Mouse (Mus musculus) ES-E14 (cell line): ENCODE results near the gene B3galt1. TPM values are rescaled to one million over a fixed set of nuclear protein-coding genes. Genes with fewer than 3 reads are reported as not detected.

Source experiments
- DNase-seq: peaks from one replicate; pipeline ENCODE4 v3.0.0-alpha.2; 2013; ENCODE audit warnings: low read depth, low spot score
- H3K27ac ChIP-seq: 2 replicates; pipeline ENCODE4 v1.5.1; 2012; ENCODE audit warnings: low read depth, mild to moderate bottlenecking, low read length, moderate library complexity, mixed read lengths; ENCODE audit not compliant: poor library complexity, insufficient read depth, severe bottlenecking
- H3K36me3 ChIP-seq: 2 replicates; pipeline ENCODE4 v1.6.1; 2012; ENCODE audit warnings: mild to moderate bottlenecking, low read length, moderate library complexity, mixed read lengths; ENCODE audit not compliant: control insufficient read depth, poor library complexity, insufficient read depth, severe bottlenecking
- H3K4me1 ChIP-seq, 2 experiments: fragments of 150-350 bp in 1 of 2; sonication (generic) in 1 of 2; 2 replicates each; pipeline ENCODE4 v1.6.1; 2012; ENCODE audit warnings: low read length in 2 of 2, mild to moderate bottlenecking in 1 of 2, mixed read lengths in 1 of 2; ENCODE audit not compliant: control insufficient read depth in 2 of 2, insufficient read depth in 2 of 2, poor library complexity in 1 of 2
- H3K4me3 ChIP-seq, 2 experiments: fragments of 150-350 bp in 1 of 2; sonication (generic) in 1 of 2; 2 replicates each; pipeline ENCODE4 v1.5.1; 2012; ENCODE audit warnings: low read length in 2 of 2, low read depth in 1 of 2, mild to moderate bottlenecking in 1 of 2, mixed read lengths in 1 of 2; ENCODE audit not compliant: insufficient read depth in 1 of 2, poor library complexity in 1 of 2, severe bottlenecking in 1 of 2
- H3K9ac ChIP-seq: 2 replicates; pipeline ENCODE4 v1.6.1; 2012; ENCODE audit warnings: low read depth, mild to moderate bottlenecking, low read length, mixed read lengths; ENCODE audit not compliant: poor library complexity, insufficient read depth, severe bottlenecking
- H3K9me3 ChIP-seq: fragments of 150-350 bp; sonication (generic); 2 replicates; pipeline ENCODE4 v1.6.1; 2012; ENCODE audit warnings: low read depth, mild to moderate bottlenecking, low read length; ENCODE audit not compliant: control insufficient read depth, insufficient read depth
- CHD2 ChIP-seq: IDR thresholded peaks from 2 replicates; pipeline ENCODE4 v1.6.1; 2014; ENCODE audit warnings: mild to moderate bottlenecking, low read depth, low read length, inconsistent platforms
- HCFC1 ChIP-seq: IDR thresholded peaks from 2 replicates; pipeline ENCODE4 v1.6.1; 2012; ENCODE audit warnings: low read length, inconsistent platforms, borderline replicate concordance; ENCODE audit not compliant: insufficient read depth
- MAFK ChIP-seq: IDR thresholded peaks from 2 replicates; pipeline ENCODE4 v1.6.1; 2014; ENCODE audit warnings: mild to moderate bottlenecking, low read depth, low read length, inconsistent platforms; ENCODE audit not compliant: insufficient read depth
- ZC3H11A ChIP-seq: IDR thresholded peaks from 2 replicates; pipeline ENCODE4 v1.6.1; 2012; ENCODE audit warnings: low read depth, mild to moderate bottlenecking, inconsistent platforms, low read length, borderline replicate concordance
- ZNF384 ChIP-seq: IDR thresholded peaks from 2 replicates; pipeline ENCODE4 v1.6.1; 2012; ENCODE audit warnings: low read depth, low read length, inconsistent platforms
- in situ Hi-C, 2 experiments: fragments of 600-800 bp; cut with MboI; formaldehyde crosslinking; loops; one replicate each; pipeline ENCODE4 v1.15.1; 2025; ENCODE audit warnings: low sequenced_read_pairs in 2 of 2, inconsistent platforms in 1 of 2; ENCODE audit not compliant: unreplicated experiment in 2 of 2
- total RNA-seq: library from RNA; depleted of rRNA; stranded (reverse); fragments of 300-350 nt; gene quantifications from 2 replicates; pipeline ENCODE4 v1.2.3, GENCODE M21; 2012

Gene B3galt1
- total RNA-seq, 1 experiment: 1.5 TPM

DNA sequence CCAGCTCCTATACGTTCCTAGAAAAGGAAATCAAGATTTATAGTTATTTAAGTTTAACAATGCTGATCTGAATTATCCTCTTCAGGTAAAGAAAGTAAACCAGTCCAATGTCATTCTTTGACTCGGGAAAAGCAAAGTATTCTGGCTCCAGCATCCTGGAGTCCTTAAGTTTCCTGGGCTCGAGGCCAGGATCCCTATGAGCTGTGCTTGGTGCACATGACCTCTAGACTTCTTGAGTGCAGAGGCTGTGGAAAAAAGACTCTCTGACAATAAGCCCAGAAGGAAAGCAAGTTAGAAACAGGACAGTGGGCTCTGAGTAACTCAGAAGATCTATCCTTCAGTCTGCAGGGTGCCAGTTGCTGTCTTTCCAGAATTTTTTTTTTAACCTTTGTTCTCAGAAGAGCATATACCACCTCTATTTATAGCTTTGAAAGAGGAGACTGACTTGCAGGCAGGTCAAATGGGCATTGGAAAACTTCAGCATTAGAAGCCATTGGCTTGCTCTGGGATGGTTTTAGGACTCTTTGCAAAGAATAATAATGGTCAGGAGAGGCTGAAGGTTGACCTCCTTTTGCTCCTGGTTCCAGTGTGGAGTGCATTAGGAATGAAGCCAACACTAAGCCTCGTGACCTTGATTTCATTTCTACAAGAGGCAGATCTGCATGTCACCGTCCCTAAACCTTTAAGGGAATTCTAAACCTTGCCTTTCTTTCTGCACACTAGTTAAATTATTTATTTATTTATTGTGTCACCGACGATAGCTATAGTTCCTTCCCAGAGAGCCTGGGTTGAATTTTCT lies 26.4 kb downstream of the B3galt1 start:
- no peak for TF ChIP-seq ZC3H11A
- no peak for TF ChIP-seq CHD2
- TF ChIP-seq MAFK: no peak
- TF ChIP-seq HCFC1: no peak
- no peak for TF ChIP-seq ZNF384
- H3K9ac ChIP-seq: no peak overlapping the region
- in situ Hi-C loops: no loop called here
- DNase-seq: no peak
- no peak overlapping the region for H3K4me3 ChIP-seq
- H3K27ac ChIP-seq: no peak overlapping the region
- H3K4me1 ChIP-seq: no peaks in the 10 kb centered on the region
- no peaks in the 10 kb centered on the region for H3K9me3 ChIP-seq
- H3K36me3 ChIP-seq: no peaks in the 10 kb centered on the region

DNA sequence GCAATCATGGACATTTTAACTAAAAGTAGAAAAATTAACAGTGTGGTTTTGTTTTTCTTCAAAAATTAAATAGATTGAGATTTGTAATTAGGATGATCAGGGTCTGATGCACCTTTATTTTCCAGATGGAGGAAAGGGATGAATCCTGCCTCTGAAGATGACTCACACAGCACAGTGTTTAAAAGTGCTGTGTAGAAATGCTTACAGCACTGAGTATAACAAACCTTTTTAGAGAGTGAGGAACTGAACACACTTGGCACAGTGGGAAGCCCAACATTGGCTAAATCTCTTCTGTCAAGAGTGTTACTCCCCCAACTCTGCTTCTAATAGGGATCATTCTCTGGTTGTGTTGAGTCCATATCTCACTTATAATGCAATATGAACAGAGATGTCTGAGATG lies 57.2 kb downstream of the B3galt1 start:
- TF ChIP-seq ZNF384 (no peak), CHD2 (no peak), HCFC1 (no peak), MAFK (no peak), ZC3H11A (no peak)
- H3K4me3 ChIP-seq: no peak overlapping the region
- H3K36me3 ChIP-seq: no peaks in the 10 kb centered on the region
- in situ Hi-C loops: no loop called here
- no peaks in the 10 kb centered on the region for H3K4me1 ChIP-seq
- DNase-seq: no peak
- no peaks in the 10 kb centered on the region for H3K9me3 ChIP-seq
- no peak overlapping the region for H3K9ac ChIP-seq
- H3K27ac ChIP-seq: no peak overlapping the region

DNA sequence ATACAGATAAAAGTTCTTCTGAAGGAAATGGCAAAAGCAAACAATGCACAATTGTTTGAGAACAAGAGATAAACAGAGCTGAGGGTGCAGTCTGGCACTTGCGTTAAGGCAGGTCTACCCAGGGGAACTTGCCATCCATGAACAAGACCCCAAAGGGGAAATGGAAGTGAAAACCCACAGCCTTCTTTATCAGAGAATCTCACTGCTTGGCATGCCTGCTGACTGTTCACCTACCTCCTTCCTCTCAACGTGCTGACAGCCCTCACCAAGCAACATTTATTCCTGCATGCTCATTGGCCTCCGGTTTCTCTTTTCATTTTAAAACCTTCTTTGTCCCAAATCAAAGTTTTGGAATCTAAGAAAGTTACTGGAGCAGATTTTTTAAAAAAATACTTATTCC lies 62.0 kb downstream of the B3galt1 start:
- Histone ChIP-seq H3K27ac (no peak overlapping the region), H3K9ac (no peak overlapping the region), H3K4me1 (no peaks in the 10 kb centered on the region), H3K9me3 (no peaks in the 10 kb centered on the region), H3K36me3 (no peaks in the 10 kb centered on the region), H3K4me3 (no peak overlapping the region)
- in situ Hi-C loops: no loop called here
- TF ChIP-seq CHD2 (no peak), ZC3H11A (no peak), HCFC1 (no peak), ZNF384 (no peak), MAFK (no peak)
- no peak for DNase-seq

DNA sequence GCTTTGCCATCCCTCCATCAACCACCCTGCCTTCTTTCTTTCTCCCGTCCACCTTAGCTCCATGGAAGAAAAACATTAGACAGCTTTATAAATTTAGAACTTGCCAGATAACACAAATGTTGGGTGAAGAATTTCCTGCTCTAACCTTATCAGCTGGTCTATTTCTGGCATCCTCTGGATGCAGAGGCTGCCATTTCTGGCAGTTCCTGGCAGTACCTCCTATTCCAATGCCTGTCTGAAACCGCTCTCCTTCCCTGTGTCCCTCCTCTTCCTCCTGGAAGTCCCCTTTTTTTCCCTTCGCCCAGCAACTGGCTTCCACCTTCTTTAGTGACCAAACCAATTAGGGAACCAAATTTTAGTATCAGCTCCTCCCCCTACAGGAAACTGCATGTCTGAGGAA lies 62.6 kb downstream of the B3galt1 start:
- H3K36me3 ChIP-seq: no peaks in the 10 kb centered on the region
- in situ Hi-C loops: no loop called here
- no peak for DNase-seq
- H3K27ac ChIP-seq: no peak overlapping the region
- H3K9ac ChIP-seq: no peak overlapping the region
- no peaks in the 10 kb centered on the region for H3K4me1 ChIP-seq
- H3K4me3 ChIP-seq: no peak overlapping the region
- H3K9me3 ChIP-seq: no peaks in the 10 kb centered on the region
- TF ChIP-seq HCFC1: no peak
- TF ChIP-seq ZNF384: no peak
- no peak for TF ChIP-seq ZC3H11A
- TF ChIP-seq CHD2: no peak
- TF ChIP-seq MAFK: no peak

DNA sequence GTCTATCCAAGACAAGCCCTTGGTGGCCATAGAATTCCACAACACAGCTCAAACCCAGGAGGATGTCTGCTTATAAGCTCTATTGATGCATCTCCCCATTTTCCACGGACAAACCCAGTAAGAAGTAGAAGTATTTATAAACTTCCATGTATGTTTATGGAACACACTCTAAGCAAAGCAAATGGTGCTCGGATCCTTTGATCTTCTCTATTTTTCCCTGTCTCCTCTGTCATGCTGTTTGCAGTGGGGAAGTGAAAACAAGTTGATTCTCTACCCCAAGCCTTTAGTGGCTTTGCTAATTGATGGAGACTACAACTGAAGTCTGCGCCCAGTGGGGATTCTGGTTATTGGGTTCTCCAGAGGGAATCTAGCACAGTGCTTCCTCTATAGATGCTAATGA lies 89.2 kb downstream of the B3galt1 start:
- H3K36me3 ChIP-seq: no peaks in the 10 kb centered on the region
- no peak overlapping the region for H3K27ac ChIP-seq
- H3K4me3 ChIP-seq: no peak overlapping the region
- H3K9me3 ChIP-seq: no peaks in the 10 kb centered on the region
- no peaks in the 10 kb centered on the region for H3K4me1 ChIP-seq
- DNase-seq: no peak
- in situ Hi-C loops: no loop called here
- no peak overlapping the region for H3K9ac ChIP-seq
- TF ChIP-seq HCFC1: no peak
- TF ChIP-seq MAFK: no peak
- no peak for TF ChIP-seq ZNF384
- TF ChIP-seq CHD2: no peak
- no peak for TF ChIP-seq ZC3H11A
